Comparison of ENCODE assay signal across 11 mouse cellular contexts in the genomic region with DNA sequence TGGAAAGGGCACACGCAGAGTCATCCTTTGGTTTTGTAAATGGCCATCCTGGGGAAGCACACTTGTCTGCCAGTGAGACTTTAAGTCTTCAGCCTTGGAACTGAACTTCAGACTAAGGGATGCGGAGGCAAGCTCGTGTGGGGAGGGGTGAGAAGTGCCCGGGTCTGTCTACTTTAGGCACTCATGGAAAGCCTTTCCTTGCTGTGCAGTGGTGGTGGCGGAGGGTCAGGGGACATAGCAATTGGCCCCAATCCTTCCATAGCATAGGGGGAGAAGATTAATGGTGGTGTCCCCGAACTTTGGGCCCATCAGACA. TPM values are rescaled to one million over a fixed set of nuclear protein-coding genes. Genes with fewer than 3 reads are reported as not detected.
DNase-seq lines count a peak whose midpoint lies in the region; ATAC-seq and TF ChIP-seq lines count a peak whose summit lies in the region.
"Had no signal": no experiment of that assay in that cellular context is flagged by ENCODE, and none has a peak within 500 bp of the region (broad histone marks: within the 10 kb centered on the region; RNA-seq: fewer than 3 reads in every experiment).

No protein-coding gene starts in this region.

- no peak for DNase-seq in kidney, postnatal 36 days
- peak; percentile 58 for DNase-seq in cerebellum, adult 9-11 months
- DNase-seq in midbrain, embryonic 14.5 days: peak; percentile 9
- DNase-seq in heart, adult 8-10 months (ENCODE audit: low spot score): no peak
- DNase-seq in spleen, postnatal 14 days (ENCODE audit: low spot score in 2 of 2): no peak
- DNase-seq: liver had no signal

- H3K9me3 ChIP-seq in kidney, embryonic 15.5 days (replicated peaks): no peaks in the 10 kb centered on the region
- peaks cover 3% of the 10 kb centered on the region for H3K9me3 ChIP-seq in E14TG2a.4 (ENCODE audit: low read length)
- H3K9me3 ChIP-seq in midbrain, embryonic 14.5 days (ENCODE audit: control insufficient read depth, low read length): no peaks in the 10 kb centered on the region
- H3K9me3 ChIP-seq: lung, embryonic 15.5 days had no signal

- H3K4me3 ChIP-seq in kidney, embryonic 15.5 days (replicated peaks): no peak overlapping the region
- peak overlapping the region; percentile 80 for H3K4me3 ChIP-seq in E14TG2a.4 (replicated peaks; ENCODE audit: low read length)
- peak overlapping the region; percentile 65 for H3K4me3 ChIP-seq in midbrain, embryonic 14.5 days (replicated peaks; ENCODE audit: low read depth, low read length)
- H3K4me3 ChIP-seq: lung, embryonic 15.5 days had no signal

- WGBS in kidney, embryonic 15.5 days: 53% methylated on average over 6 of the region's 6 CpGs
- 44% methylated on average over 6 of the region's 6 CpGs for WGBS in midbrain, embryonic 14.5 days

- TF ChIP-seq CTCF in E14TG2a.4 (conservative IDR thresholded peaks at IDR 0.05; ENCODE audit: low read length): no peak

- H3K27ac ChIP-seq in kidney, embryonic 15.5 days: no peak overlapping the region
- no peak overlapping the region for H3K27ac ChIP-seq in midbrain, embryonic 14.5 days (replicated peaks; ENCODE audit: low read depth, low read length)
- H3K27ac ChIP-seq: lung, embryonic 15.5 days had no signal

- H3K36me3 ChIP-seq in kidney, embryonic 15.5 days: no peaks in the 10 kb centered on the region
- no peaks in the 10 kb centered on the region for H3K36me3 ChIP-seq in E14TG2a.4 (ENCODE audit: insufficient read depth, low read length)
- no peaks in the 10 kb centered on the region for H3K36me3 ChIP-seq in midbrain, embryonic 14.5 days (ENCODE audit: control insufficient read depth, insufficient read depth, low read length)
- H3K36me3 ChIP-seq: lung, embryonic 15.5 days had no signal

- 0 out of 2 replicates have a peak, but pooled peaks have one; percentile 4 for ATAC-seq in kidney, embryonic 15.5 days (replicated peaks; ENCODE audit: low FRiP score)
- ATAC-seq in midbrain, embryonic 14.5 days (ENCODE audit: low FRiP score, low TSS enrichment): no peak

- no peak overlapping the region for H3K4me2 ChIP-seq in kidney, embryonic 15.5 days
- H3K4me2 ChIP-seq in midbrain, embryonic 14.5 days (ENCODE audit: low read length): peak overlapping the region; percentile 84
- H3K4me2 ChIP-seq: lung, embryonic 15.5 days had no signal

- peaks cover 32% of the 10 kb centered on the region for H3K27me3 ChIP-seq in kidney, embryonic 15.5 days
- H3K27me3 ChIP-seq in E14TG2a.4 (ENCODE audit: insufficient read depth, low read length): peaks cover 49% of the 10 kb centered on the region
- H3K27me3 ChIP-seq in midbrain, embryonic 14.5 days (ENCODE audit: control insufficient read depth, insufficient read depth, low read length): peaks cover 8% of the 10 kb centered on the region; the same call in 1 of the 2 replicates

- H3K4me1 ChIP-seq in kidney, embryonic 15.5 days: peaks cover 10% of the 10 kb centered on the region
- peaks cover 18% of the 10 kb centered on the region for H3K4me1 ChIP-seq in E14TG2a.4 (replicated peaks; ENCODE audit: low read depth, low read length)
- peaks cover 25% of the 10 kb centered on the region; the same call in 1 of the 2 replicates for H3K4me1 ChIP-seq in midbrain, embryonic 14.5 days (ENCODE audit: control insufficient read depth, insufficient read depth, low read length)
- H3K4me1 ChIP-seq: lung, embryonic 15.5 days had no signal

- H3K9ac ChIP-seq in kidney, embryonic 15.5 days: no peak overlapping the region
- peak overlapping the region; percentile 72 for H3K9ac ChIP-seq in midbrain, embryonic 14.5 days (replicated peaks; ENCODE audit: low read length)
- H3K9ac ChIP-seq: lung, embryonic 15.5 days had no signal

RNA-seq across cellular contexts. Expression of a gene that starts 1.8 kb away (rescaled TPM):
- polyA plus RNA-seq in kidney, embryonic 15.5 days (2015; fragmentation: Nextera tagmentation; extraction: Ambion mirVana): 0.04 TPM in 1 of 2 replicates, not detected in the other
- polyA plus RNA-seq in midbrain, embryonic 14.5 days (2014; fragmentation: Nextera tagmentation; extraction: Ambion mirVana): 3.8 and 5.3 TPM in 2 replicates
- under 1 TPM; 0.06 to 0.20 (median 0.15) TPM for total RNA-seq in heart, adult 8-10 months (2022)
- polyA plus RNA-seq: gonadal fat pad, adult 2 months; kidney, embryonic 14.5 days had no signal

Comparison
In these comparisons a context has a peak if more than half of its experiments do, and no peak if none do; other contexts are left out.
1. DNase-seq: peak in cerebellum, adult 9-11 months (single experiment) and midbrain, embryonic 14.5 days (single experiment); none in kidney, postnatal 36 days (0 of 2), heart, adult 8-10 months (single experiment) and spleen, postnatal 14 days (0 of 2).